Mouse (Mus musculus): Measurements from ENCODE around the gene Pcolce.

DNA sequence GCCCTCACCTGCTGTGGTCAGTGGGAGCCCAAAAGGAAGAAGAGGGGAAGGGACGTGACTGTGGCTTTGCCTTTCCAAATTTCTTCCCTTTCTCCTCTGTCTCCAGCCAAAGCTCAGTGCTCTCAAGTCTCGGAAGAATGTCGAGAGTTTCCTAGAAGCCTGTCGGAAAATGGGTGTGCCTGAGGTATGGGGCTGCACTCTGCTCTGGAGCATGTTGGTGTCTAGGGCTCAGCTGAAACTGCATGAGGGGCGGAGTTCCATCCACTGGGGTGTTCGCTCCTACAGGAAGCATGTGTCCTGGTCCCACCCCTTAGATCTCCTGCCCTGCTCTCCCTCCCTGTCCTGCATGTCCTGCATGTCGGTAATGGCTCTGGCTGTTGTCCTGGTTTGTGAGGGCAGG is 25.9 kb upstream of the Pcolce start:
- TF ChIP-seq CTCF (IDR thresholded peaks at IDR 0.05; ENCODE audit: low read depth) (no peak), EP300 (IDR thresholded peaks at IDR 0.05; ENCODE audit: low read depth) (no peak)
